Mouse (Mus musculus) adrenal gland, adult 2 months (tissue): Measurements from ENCODE around the gene Olfr395. TPM values are rescaled to one million over a fixed set of nuclear protein-coding genes. Genes with fewer than 3 reads are reported as not detected.
"Not testable (repeated sequence)": the region's sequence is repeated elsewhere in the genome, so short reads cannot be mapped to it uniquely, and the experiment has no call there.

Experiments
- DNase-seq: peaks from one replicate; pipeline ENCODE4 v3.0.0; 2021
- long read RNA-seq: library from polyadenylated mRNA; stranded (forward); transcript quantifications from one replicate; pipeline ENCODE4 v2.0.0, GENCODE M21; 2021
- polyA plus RNA-seq: library from polyadenylated mRNA; depleted of rRNA; stranded (reverse); fragments of >200 nt; gene quantifications from 2 replicates; pipeline ENCODE4 v1.2.3, GENCODE M21; 2012; rRNA removed
- total RNA-seq, 2 experiments: library from RNA; stranded (reverse); gene quantifications; 2 replicates each; pipeline ENCODE4 v1.2.3; 2021

The Olfr395 gene
- not detected for total RNA-seq
- polyA plus RNA-seq: not detected in 2 replicates
- long read RNA-seq: 0 reads

DNA sequence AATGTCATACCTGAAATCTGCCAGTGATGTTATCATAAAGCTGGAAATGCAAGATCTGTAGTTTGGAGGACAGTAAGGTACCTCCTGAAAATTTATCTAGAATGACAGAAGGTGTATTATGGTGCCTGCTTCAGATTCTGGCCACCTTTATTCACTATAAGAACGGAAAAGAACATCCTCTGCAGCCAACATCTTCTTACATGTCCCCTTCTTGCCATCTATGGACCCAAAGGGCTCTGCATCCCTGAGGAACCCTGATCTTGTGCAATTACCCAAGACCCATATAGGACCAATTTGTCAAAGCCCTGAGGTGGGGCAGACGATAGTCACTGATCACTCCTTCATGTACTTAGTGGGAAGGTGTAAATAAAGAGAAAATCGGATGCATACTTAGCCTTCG is at the start of gene Olfr395:
TSS of gene Olfr395 (minus strand) at position 101 of the 400 bp plus-strand sequence.
- not testable (repeated sequence) for DNase-seq

DNA sequence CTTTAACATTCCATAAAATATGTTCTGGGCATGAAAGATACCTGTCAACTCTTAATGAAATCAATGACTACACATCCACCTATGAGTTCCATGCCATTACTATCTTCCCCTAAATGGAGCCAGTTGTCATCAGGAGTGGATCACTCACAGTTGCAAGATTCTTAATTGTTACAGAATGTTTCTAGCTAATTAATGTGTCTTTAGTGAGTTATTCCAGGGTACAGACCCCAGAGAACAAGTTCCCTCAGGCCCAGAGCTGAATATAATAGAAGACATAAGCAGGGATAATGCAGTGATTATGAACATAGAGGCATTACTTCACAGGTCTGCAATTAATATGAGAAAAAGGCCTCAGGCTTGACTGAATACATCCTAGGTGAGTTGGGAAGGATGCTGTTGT is 27.3 kb upstream of the Olfr395 start, which contains the start of gene Olfr23:
TSS of gene Olfr23 (plus strand) at position 301 of the 400 bp plus-strand sequence.
- no peak for DNase-seq

DNA sequence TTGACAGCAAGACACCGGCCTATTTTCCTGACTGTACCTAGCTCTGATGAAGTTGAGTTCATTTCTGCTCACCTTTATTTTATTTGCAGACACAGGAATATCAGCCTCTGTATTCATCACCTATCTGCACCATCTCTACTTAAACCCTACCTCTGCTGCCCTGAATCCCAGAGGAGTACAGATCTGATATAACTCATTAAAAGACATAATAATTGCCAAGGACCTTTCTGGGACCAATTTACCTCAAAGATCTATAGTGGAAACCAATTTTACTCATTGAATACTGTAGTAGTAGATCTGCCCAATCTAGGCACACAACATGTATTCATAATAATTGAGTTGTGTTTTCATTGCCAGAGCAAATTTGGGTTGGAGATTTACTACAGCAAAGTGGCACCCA is 18.4 kb downstream of the Olfr395 start, which contains the start of gene Olfr394:
TSS of gene Olfr394 (minus strand) at position 101 of the 400 bp plus-strand sequence.
- DNase-seq: no peak

Other genes with a start within 250 kb of the Olfr395 start
- gene Zfp735, start 220.5 kb downstream of the Olfr395 start, total RNA-seq: not detected
- not detected in 2 replicates for gene Zfp735, start 220.5 kb downstream of the Olfr395 start, polyA plus RNA-seq
- not detected for gene Olfr389, start 128.6 kb downstream of the Olfr395 start, total RNA-seq
- gene Olfr389, start 128.6 kb downstream of the Olfr395 start, polyA plus RNA-seq: not detected in 2 replicates
- not detected for gene Olfr390, start 126.3 kb downstream of the Olfr395 start, total RNA-seq
- gene Olfr390, start 126.3 kb downstream of the Olfr395 start, polyA plus RNA-seq: not detected in 2 replicates
- not detected for gene Olfr391-ps, start 106.2 kb downstream of the Olfr395 start, total RNA-seq
- gene Olfr391-ps, start 106.2 kb downstream of the Olfr395 start, polyA plus RNA-seq: not detected in 2 replicates
- not detected for gene Olfr392, start 92.2 kb downstream of the Olfr395 start, total RNA-seq
- gene Olfr392, start 92.2 kb downstream of the Olfr395 start, polyA plus RNA-seq: not detected in 2 replicates
- not detected for gene Olfr393, start 57.8 kb downstream of the Olfr395 start, total RNA-seq
- gene Olfr393, start 57.8 kb downstream of the Olfr395 start, polyA plus RNA-seq: not detected in 2 replicates
- not detected for gene Olfr394, start 18.5 kb downstream of the Olfr395 start, total RNA-seq
- not detected in 2 replicates for gene Olfr394, start 18.5 kb downstream of the Olfr395 start, polyA plus RNA-seq
- not detected for gene Olfr23, start 27.4 kb upstream of the Olfr395 start, total RNA-seq
- not detected in 2 replicates for gene Olfr23, start 27.4 kb upstream of the Olfr395 start, polyA plus RNA-seq
- gene Olfr397, start 51.5 kb upstream of the Olfr395 start, total RNA-seq: not detected
- gene Olfr397, start 51.5 kb upstream of the Olfr395 start, polyA plus RNA-seq: not detected in 2 replicates
- gene Olfr398, start 81.1 kb upstream of the Olfr395 start, total RNA-seq: not detected
- not detected in 2 replicates for gene Olfr398, start 81.1 kb upstream of the Olfr395 start, polyA plus RNA-seq
- not detected for gene Olfr139, start 147.3 kb upstream of the Olfr395 start, total RNA-seq
- gene Olfr139, start 147.3 kb upstream of the Olfr395 start, polyA plus RNA-seq: not detected in 2 replicates
- gene Olfr399, start 147.3 kb upstream of the Olfr395 start, total RNA-seq: not detected
- gene Olfr399, start 147.3 kb upstream of the Olfr395 start, polyA plus RNA-seq: not detected in 2 replicates
- not detected for gene Zfp616, start 160.7 kb upstream of the Olfr395 start, total RNA-seq
- gene Zfp616, start 160.7 kb upstream of the Olfr395 start, polyA plus RNA-seq: not detected in 2 replicates
- not detected for gene Olfr401, start 204.4 kb upstream of the Olfr395 start, total RNA-seq
- gene Olfr401, start 204.4 kb upstream of the Olfr395 start, polyA plus RNA-seq: not detected in 2 replicates
- gene Olfr402, start 244.2 kb upstream of the Olfr395 start, total RNA-seq: not detected
- not detected in 2 replicates for gene Olfr402, start 244.2 kb upstream of the Olfr395 start, polyA plus RNA-seq